Mouse (Mus musculus) forebrain, embryonic 16.5 days (tissue): ENCODE measurements around the gene Bicral. TPM values are rescaled to one million over a fixed set of nuclear protein-coding genes. Genes with fewer than 3 reads are reported as not detected.
"Not testable (repeated sequence)": the region's sequence is repeated elsewhere in the genome, so short reads cannot be mapped to it uniquely, and the experiment has no call there.

Experiments
- ATAC-seq: fragments of 200-750 bp; cut with Nextera tagmentation; 2 replicates; pipeline ENCODE4 v1.8.0; 2017; ENCODE audit warnings: mild to moderate bottlenecking, moderate library complexity
- H3K27ac ChIP-seq: fragments of 300-500 bp; sonication (generic); 2 replicates; pipeline ENCODE4 v1.5.1; 2014; ENCODE audit warnings: low read length, control low read depth
- H3K27me3 ChIP-seq: fragments of 300-500 bp; sonication (generic); replicated peaks from 2 replicates; pipeline ENCODE4 v1.6.1; 2014; ENCODE audit warnings: low read length; ENCODE audit not compliant: control insufficient read depth, insufficient read depth
- H3K36me3 ChIP-seq: fragments of 300-500 bp; sonication (generic); 2 replicates; pipeline ENCODE4 v1.6.1; 2014; ENCODE audit not compliant: control insufficient read depth, insufficient read depth
- H3K4me1 ChIP-seq: fragments of 300-500 bp; sonication (generic); replicated peaks from 2 replicates; pipeline ENCODE4 v1.6.1; 2014; ENCODE audit warnings: low read length; ENCODE audit not compliant: control insufficient read depth, insufficient read depth
- H3K4me2 ChIP-seq: fragments of 300-500 bp; sonication (generic); 2 replicates; pipeline ENCODE4 v1.6.1; 2014; ENCODE audit warnings: mild to moderate bottlenecking, low read length, control low read depth
- H3K4me3 ChIP-seq: fragments of 300-500 bp; sonication (generic); replicated peaks from 2 replicates; pipeline ENCODE4 v1.5.1; 2014; ENCODE audit warnings: mild to moderate bottlenecking, low read length, control low read depth
- H3K9ac ChIP-seq: fragments of 300-500 bp; sonication (generic); replicated peaks from 2 replicates; pipeline ENCODE4 v1.6.1; 2014; ENCODE audit warnings: low read depth, low read length, control low read depth
- H3K9me3 ChIP-seq: fragments of 300-500 bp; sonication (generic); 2 replicates; pipeline ENCODE4 v1.6.1; 2016; ENCODE audit warnings: low read length; ENCODE audit not compliant: control insufficient read depth
- WGBS: fragments of 180-500 bp; shearing (Covaris S2); extraction: QIAGEN DNeasy Blood & Tissue Kit; methylation state at CpG from one replicate; pipeline ENCODE4 v1.1.7; 2014; 5-methylcytosine and 5-hydroxymethylcytosine counted together
- polyA plus RNA-seq: library from polyadenylated mRNA; unstranded; fragments of >200 nt; fragmentation: Nextera tagmentation; extraction: Ambion mirVana; gene quantifications from 2 replicates; pipeline ENCODE4 v1.2.1, GENCODE M21; 2015

Gene Bicral
- polyA plus RNA-seq, 1 experiment from 2014 or later, result 10.0 TPM

- 54% methylated on average over 6 of the region's 6 CpGs for WGBS
- H3K9ac ChIP-seq, result no peak overlapping the region
- H3K4me3 ChIP-seq, result no peak overlapping the region
- no peaks in the 10 kb centered on the region for H3K27me3 ChIP-seq
- no peaks in the 10 kb centered on the region for H3K36me3 ChIP-seq
- no peak overlapping the region for H3K4me2 ChIP-seq
- H3K9me3 ChIP-seq, result no peaks in the 10 kb centered on the region
- ATAC-seq, result no peak
- peak overlapping the region; percentile 1; the same call in 1 of the 2 replicates for H3K27ac ChIP-seq
- peaks cover 27% of the 10 kb centered on the region for H3K4me1 ChIP-seq
Measured at GRCm38 (mm10) chr17:46852725-46853124, 5.6 kb downstream of the Bicral start.

DNA sequence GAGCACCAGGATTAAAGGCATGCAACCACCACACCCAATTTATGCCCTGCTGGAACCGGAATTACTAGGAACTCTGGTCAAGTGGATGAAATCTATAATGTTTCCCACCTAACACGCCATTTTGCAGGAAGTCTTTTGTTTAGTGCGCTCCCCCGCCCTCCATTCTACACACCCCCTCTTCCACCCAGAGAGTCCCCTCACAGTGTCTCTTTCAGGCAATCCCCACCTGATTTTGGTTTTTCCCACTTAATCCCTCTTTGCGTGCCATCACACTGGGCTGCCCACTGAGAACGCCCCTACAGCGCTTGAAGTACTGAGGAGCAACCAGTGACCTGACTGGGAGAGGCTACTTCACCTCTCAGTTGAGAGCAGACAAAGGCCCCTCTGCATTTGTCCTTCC, 11.1 kb downstream of the Bicral start:
- Histone ChIP-seq H3K4me3 (no peak overlapping the region), H3K9ac (no peak overlapping the region), H3K4me1 (no peaks in the 10 kb centered on the region), H3K27ac (no peak overlapping the region), H3K9me3 (no peaks in the 10 kb centered on the region), H3K4me2 (no peak overlapping the region), H3K36me3 (no peaks in the 10 kb centered on the region), H3K27me3 (no peaks in the 10 kb centered on the region)
- 90% methylated on average over 7 of the region's 7 CpGs for WGBS
- ATAC-seq, result no peak

- WGBS, result 95% methylated on average over 18 of the region's 18 CpGs
- H3K9ac ChIP-seq, ATAC-seq: not testable (repeated sequence)
Measured at GRCm38 (mm10) chr17:46846573-46846972, 11.7 kb downstream of the Bicral start.

DNA sequence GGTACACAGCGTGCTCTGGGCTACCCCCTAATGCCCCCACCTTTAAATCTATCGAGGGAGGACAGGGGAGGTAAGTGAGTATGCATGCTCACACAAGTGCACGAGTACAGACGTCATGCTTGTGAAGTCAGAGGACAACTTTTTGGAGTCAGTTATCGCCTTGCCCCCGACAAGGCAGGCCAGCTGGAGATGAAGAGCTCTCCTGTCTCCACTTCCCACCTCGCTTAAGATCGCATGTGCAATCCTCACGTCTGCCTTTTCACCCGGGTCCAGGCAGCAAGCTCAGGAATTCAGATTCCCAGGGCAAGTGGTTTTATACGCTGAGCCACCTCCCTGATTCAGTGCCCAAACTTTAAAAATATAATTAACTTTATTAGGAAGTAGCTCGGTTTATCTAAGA, 13.0 kb downstream of the Bicral start:
- Histone ChIP-seq H3K9me3 (no peaks in the 10 kb centered on the region), H3K4me1 (no peaks in the 10 kb centered on the region), H3K4me3 (no peak overlapping the region), H3K9ac (no peak overlapping the region), H3K4me2 (no peak overlapping the region), H3K27me3 (no peaks in the 10 kb centered on the region), H3K36me3 (no peaks in the 10 kb centered on the region), H3K27ac (no peak overlapping the region)
- no peak for ATAC-seq
- 86% methylated on average over 12 of the region's 12 CpGs for WGBS

More at GRCm38 (mm10) chr17:46846573-46846972, 11.7 kb downstream of the Bicral start:
- not testable (repeated sequence) for H3K9me3 ChIP-seq, H3K27me3 ChIP-seq, H3K4me2 ChIP-seq, H3K4me3 ChIP-seq, H3K4me1 ChIP-seq, H3K27ac ChIP-seq, H3K36me3 ChIP-seq

- H3K4me2 ChIP-seq, result no peak overlapping the region
- no peak overlapping the region for H3K27ac ChIP-seq
- no peak for ATAC-seq
- H3K9me3 ChIP-seq, result no peaks in the 10 kb centered on the region
- H3K27me3 ChIP-seq, result no peaks in the 10 kb centered on the region
- no peak overlapping the region for H3K4me3 ChIP-seq
- H3K4me1 ChIP-seq, result no peaks in the 10 kb centered on the region
- WGBS, result 64% methylated on average over 10 of the region's 10 CpGs
- H3K36me3 ChIP-seq, result no peaks in the 10 kb centered on the region
- no peak overlapping the region for H3K9ac ChIP-seq
Measured at GRCm38 (mm10) chr17:46844811-46845210, 13.5 kb downstream of the Bicral start.

DNA sequence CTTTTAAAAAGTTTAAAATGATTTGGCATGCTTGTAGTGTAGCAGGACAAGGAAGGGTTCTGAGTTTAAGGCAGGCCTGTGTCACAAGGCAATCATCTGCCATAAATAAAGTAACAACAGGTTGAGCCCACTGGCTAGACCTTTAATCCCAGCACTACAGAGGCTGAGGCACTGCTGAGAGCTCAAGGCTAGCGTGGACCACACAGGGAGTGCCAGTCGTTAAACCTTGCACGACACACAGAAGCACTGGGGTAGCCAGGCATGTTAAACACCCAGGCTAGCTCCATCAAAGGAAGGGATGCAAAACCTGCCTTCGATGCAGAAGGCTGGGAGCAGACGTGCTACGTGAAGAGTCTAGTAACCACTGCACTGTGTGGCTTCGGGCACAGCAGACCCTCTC, 14.6 kb downstream of the Bicral start:
- Histone ChIP-seq H3K4me1 (no peaks in the 10 kb centered on the region), H3K9ac (no peak overlapping the region), H3K27me3 (no peaks in the 10 kb centered on the region), H3K4me2 (no peak overlapping the region), H3K36me3 (no peaks in the 10 kb centered on the region), H3K9me3 (no peaks in the 10 kb centered on the region), H3K4me3 (no peak overlapping the region), H3K27ac (no peak overlapping the region)
- ATAC-seq, result no peak
- 57% methylated on average over 7 of the region's 7 CpGs for WGBS

GRCm38 (mm10) chr17:46843022-46843421, 15.3 kb downstream of the Bicral start:
- no peak for ATAC-seq
- Histone ChIP-seq H3K4me2 (no peak overlapping the region), H3K36me3 (no peaks in the 10 kb centered on the region), H3K4me1 (no peaks in the 10 kb centered on the region), H3K4me3 (no peak overlapping the region), H3K27ac (no peak overlapping the region), H3K9me3 (no peaks in the 10 kb centered on the region), H3K9ac (no peak overlapping the region), H3K27me3 (no peaks in the 10 kb centered on the region)
- 74% methylated on average over 2 of the region's 2 CpGs for WGBS

DNA sequence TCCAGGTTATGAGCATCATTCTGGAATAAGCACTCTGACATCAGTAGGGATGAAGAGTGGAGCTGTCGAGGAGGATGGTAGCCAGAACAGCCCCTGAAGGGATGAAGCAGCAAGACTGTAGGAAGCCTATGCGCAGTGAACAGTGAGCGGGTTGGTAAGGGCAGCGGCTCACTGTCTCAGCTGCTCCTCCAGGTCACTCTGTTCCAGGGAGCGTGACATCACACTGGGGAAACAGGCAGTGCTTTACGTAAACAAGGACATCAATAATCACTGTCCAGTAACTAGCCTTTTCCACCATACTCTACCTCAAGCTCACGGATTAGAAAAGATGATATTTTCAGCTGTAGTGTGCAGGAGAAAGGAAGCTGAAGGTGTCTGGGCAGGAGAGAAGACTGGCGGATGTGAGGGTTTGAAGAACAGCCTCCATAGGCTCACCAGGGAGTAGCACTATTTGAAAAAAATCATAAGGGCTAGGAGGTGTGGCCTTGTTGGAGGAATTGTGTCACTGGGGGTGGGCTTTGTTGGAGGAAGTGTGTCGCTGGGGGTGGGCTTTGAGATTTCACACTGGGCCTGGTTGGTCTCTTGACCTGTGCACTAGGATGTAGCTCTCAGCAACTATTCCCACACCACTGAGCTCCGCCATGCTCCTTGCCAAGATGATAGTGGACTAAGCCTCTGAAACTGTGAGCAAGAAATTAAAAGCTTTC, 17.8 kb downstream of the Bicral start:
- no peaks in the 10 kb centered on the region for H3K4me1 ChIP-seq
- no peak overlapping the region for H3K4me3 ChIP-seq
- H3K9me3 ChIP-seq, result no peaks in the 10 kb centered on the region
- ATAC-seq, result no peak
- WGBS, result 91% methylated on average over 10 of the region's 10 CpGs
- no peaks in the 10 kb centered on the region for H3K36me3 ChIP-seq
- H3K27ac ChIP-seq, result no peak overlapping the region
- no peak overlapping the region for H3K4me2 ChIP-seq
- H3K27me3 ChIP-seq, result no peaks in the 10 kb centered on the region
- H3K9ac ChIP-seq, result no peak overlapping the region

DNA sequence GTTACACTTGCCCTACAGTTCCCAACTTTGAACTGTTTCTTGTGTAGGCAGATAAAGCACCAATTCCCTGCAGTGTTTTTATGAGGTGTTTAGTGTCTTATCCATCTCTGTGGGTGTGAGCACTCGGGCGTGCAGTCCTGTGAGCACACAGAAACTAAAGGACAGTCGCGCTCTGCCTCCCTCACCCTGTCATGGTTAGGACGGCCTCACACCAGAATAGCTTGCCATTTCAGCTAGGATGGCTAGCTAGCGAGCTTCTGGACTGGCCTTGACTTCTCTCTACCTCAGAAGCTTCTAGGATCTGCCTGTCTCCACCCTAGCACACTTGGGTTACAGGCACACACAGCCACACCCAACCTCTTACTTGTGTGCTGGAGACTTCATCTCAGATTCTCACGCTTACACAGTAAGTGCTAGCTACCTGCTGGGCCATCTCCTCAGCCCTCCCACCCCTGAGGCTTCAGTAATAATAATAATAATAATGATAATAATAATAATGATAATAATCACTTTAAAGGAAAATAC, 19.8 kb downstream of the Bicral start:
- H3K4me3 ChIP-seq, result no peak overlapping the region
- no peaks in the 10 kb centered on the region for H3K36me3 ChIP-seq
- no peak overlapping the region for H3K9ac ChIP-seq
- no peak for ATAC-seq
- H3K27ac ChIP-seq, result no peak overlapping the region
- WGBS, result 76% methylated on average over 7 of the region's 7 CpGs
- H3K27me3 ChIP-seq, result no peaks in the 10 kb centered on the region
- no peaks in the 10 kb centered on the region for H3K4me1 ChIP-seq
- H3K4me2 ChIP-seq, result no peak overlapping the region
- H3K9me3 ChIP-seq, result no peaks in the 10 kb centered on the region
